Mouse (Mus musculus) kidney, embryonic 14.5 days (tissue): ENCODE data around the gene Mrpl38. TPM values are rescaled to one million over a fixed set of nuclear protein-coding genes. Genes with fewer than 3 reads are reported as not detected.

Experiments
- ATAC-seq: fragments of 200-750 bp; cut with Nextera tagmentation; 2 replicates; pipeline ENCODE4 v1.8.0; 2017; ENCODE audit warnings: moderate number of reproducible peaks, mild to moderate bottlenecking, moderate TSS enrichment, moderate library complexity; ENCODE audit not compliant: low FRiP score, low TSS enrichment
- H3K27ac ChIP-seq: fragments of 300-500 bp; sonication (generic); 2 replicates; pipeline ENCODE4 v1.5.1; 2014; ENCODE audit warnings: low read depth, mild to moderate bottlenecking, low read length, moderate library complexity, mixed read lengths
- H3K27me3 ChIP-seq: fragments of 300-500 bp; sonication (generic); 2 replicates; pipeline ENCODE4 v1.6.1; 2014; ENCODE audit warnings: mild to moderate bottlenecking, low read length; ENCODE audit not compliant: control insufficient read depth, insufficient read depth
- H3K36me3 ChIP-seq: fragments of 300-500 bp; sonication (generic); 2 replicates; pipeline ENCODE4 v1.6.1; 2014; ENCODE audit warnings: low read length, mixed read lengths; ENCODE audit not compliant: control insufficient read depth, insufficient read depth
- H3K4me1 ChIP-seq: fragments of 300-500 bp; sonication (generic); 2 replicates; pipeline ENCODE4 v1.6.1; 2014; ENCODE audit warnings: low read length, mixed read lengths; ENCODE audit not compliant: control insufficient read depth, insufficient read depth
- H3K4me2 ChIP-seq: fragments of 300-500 bp; sonication (generic); replicated peaks from 2 replicates; pipeline ENCODE4 v1.6.1; 2014; ENCODE audit warnings: low read depth, mild to moderate bottlenecking, low read length
- H3K4me3 ChIP-seq: fragments of 300-500 bp; sonication (generic); 2 replicates; pipeline ENCODE4 v1.5.1; 2014; ENCODE audit warnings: mild to moderate bottlenecking, low read length
- H3K9ac ChIP-seq: fragments of 300-500 bp; sonication (generic); 2 replicates; pipeline ENCODE4 v1.6.1; 2014; ENCODE audit warnings: low read depth, mild to moderate bottlenecking, low read length, moderate library complexity
- H3K9me3 ChIP-seq: fragments of 300-500 bp; sonication (generic); 2 replicates; pipeline ENCODE4 v1.6.1; 2016; ENCODE audit warnings: low read length; ENCODE audit not compliant: control insufficient read depth
- WGBS: fragments of 180-500 bp; shearing (Covaris S2); extraction: QIAGEN DNeasy Blood & Tissue Kit; methylation state at CpG from one replicate; pipeline ENCODE4 v1.1.7; 2014; 5-methylcytosine and 5-hydroxymethylcytosine counted together
- polyA plus RNA-seq: library from polyadenylated mRNA; unstranded; fragments of >200 nt; fragmentation: Nextera tagmentation; extraction: Ambion mirVana; gene quantifications from 2 replicates; pipeline ENCODE4 v1.2.1, GENCODE M21; 2014

The Mrpl38 gene
- polyA plus RNA-seq, 1 experiment from 2014 or later = 111 TPM

DNA sequence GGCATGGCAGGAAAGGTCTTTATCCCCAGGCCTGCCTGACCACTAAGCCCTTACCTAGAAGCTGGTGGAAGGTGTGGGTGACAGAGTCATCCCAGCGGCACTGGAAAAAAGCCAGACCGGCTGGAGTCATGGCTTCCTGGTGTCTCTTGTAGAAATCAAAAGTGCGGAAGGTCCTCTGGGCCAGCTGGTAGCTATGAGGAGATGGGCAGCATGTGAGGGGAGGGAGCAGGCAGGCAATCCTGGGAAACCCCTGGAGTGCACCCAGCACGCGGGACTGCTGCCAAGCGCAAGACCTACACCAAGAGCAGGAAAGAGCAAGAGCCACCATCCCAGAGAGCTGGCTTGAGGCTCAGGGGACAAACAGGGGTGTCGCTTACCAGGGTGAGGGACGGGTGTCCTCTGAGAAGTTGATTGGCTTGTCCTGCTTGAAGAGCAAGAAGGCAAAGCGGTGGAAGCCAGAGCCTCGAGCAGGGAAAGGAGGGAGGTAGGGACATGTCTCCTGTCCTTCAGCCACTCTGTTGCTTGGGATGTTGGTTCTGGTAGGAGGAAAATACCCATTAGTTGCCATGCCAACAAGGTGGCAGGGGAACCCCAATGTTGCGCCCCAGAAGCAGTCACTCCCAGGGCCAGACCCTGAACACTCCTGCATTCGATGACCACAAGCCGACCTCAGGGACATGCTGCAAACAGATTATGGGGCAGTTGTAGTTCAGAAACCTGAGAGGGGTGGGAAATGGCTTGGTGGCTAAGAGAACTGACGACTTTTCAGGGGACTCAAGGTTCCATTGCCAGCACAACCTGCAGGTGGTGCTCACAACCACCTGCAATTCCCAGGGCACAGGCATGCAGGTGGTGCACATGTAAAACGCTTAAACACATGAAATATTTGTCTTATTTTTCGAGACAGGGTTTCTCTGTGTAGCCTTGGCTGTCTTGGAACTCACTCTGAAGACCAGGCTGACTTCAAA, 6.0 kb downstream of the Mrpl38 start:
- Histone ChIP-seq H3K36me3 (peaks cover 40% of the 10 kb centered on the region), H3K9me3 (no peaks in the 10 kb centered on the region), H3K27ac (no peak overlapping the region), H3K4me3 (no peak overlapping the region), H3K4me2 (no peak overlapping the region), H3K9ac (no peak overlapping the region), H3K4me1 (peaks cover 6% of the 10 kb centered on the region), H3K27me3 (no peaks in the 10 kb centered on the region)
- 84% methylated on average over 16 of the region's 16 CpGs for WGBS
- ATAC-seq = no peak

DNA sequence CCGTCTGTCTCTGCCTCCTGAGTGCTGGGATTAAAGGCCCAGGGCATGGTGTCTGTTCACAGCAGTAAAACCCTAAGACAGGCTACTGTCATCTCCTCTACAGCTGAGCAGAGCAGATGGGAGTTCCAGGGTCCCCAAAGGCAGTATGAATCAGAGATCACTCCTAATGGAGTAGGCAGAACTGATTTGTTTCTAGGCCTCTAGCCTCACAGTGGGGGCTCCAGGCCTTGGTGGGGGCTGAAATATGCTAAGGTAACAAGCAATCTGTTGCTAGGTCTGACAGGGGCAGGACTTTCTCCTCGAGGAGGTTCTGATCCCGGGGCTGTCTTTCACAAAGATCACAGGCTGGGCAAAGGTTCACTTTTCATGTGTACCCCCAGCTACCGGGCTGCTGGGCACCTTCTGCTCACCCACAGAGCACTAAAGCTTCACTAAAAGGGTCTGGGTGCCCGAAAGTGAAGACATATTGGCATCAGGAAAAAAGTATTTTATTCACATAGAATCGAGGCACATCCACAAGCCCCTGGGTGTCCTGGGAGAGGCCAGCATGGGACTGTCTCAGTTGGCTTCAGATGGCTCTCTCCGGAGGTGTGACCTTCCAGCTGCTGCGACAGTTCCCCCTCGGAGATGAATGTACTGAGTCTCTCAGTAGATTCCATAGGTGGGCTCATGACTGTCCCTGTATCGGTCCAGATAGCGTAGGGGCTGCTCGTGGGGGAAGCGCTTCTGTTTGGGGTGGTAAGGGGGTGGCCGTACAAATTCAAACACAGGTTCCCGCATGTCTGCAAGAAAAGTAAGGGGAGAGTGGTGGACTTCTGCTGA, 7.1 kb downstream of the Mrpl38 start:
- WGBS = 81% methylated on average over 15 of the region's 15 CpGs
- Histone ChIP-seq H3K9me3 (no peaks in the 10 kb centered on the region), H3K9ac (peak overlapping the region; percentile 72; the same call in 1 of the 2 replicates), H3K27ac (peak overlapping the region; percentile 94), H3K36me3 (peaks cover 39% of the 10 kb centered on the region), H3K4me1 (peaks cover 7% of the 10 kb centered on the region), H3K27me3 (no peaks in the 10 kb centered on the region), H3K4me2 (peak overlapping the region; percentile 73), H3K4me3 (peak overlapping the region; percentile 67)
- ATAC-seq = no peak

DNA sequence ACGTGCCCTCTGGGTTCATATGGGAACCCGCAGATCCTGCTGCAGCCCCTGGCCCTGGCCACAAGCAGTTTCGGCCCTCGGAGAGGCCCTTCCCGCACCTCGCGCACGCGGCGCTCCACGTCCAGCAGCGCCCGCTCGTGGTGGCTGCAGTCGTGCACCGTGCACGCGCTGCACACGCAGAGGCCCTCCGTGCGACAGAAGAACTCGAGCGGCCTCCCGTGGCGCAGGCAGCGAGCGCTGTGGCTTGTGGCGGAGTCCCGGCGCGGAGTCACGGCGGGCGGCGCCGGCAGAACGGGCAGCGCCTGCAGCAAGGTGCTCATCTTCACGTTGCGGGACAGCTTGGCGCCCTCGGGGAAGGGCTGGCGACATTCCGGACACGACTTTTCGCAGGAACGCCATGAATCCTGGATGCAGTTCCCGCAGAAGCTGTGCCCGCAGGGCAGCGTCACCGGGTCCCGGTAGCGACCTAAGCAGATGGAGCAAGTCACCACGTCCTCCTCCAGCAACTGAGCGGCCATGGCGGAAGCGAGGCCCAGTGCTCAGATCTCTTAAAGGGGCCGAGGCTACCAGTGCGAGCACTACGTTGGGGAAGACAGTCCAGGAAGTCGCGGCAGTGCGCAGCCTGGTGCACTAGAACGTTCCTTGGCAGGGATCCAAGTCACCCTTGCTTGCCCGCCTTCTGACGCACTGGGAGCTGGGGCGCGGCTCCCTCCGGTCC, 8.0 kb downstream of the Mrpl38 start, which contains the start of gene Trim65:
Trim65 (minus strand) TSS at position 641 of the 718 bp plus-strand sequence.
- H3K9ac ChIP-seq = peak within 1 kb of the TSS; percentile 72
- peak within 1 kb of the TSS; percentile 73 for H3K4me2 ChIP-seq
- peaks cover 7% of the 10 kb centered on the region for H3K4me1 ChIP-seq
- WGBS = 2% methylated on average over 69 of the region's 69 CpGs
- H3K9me3 ChIP-seq = no peaks in the 10 kb centered on the region
- peaks cover 35% of the 10 kb centered on the region for H3K36me3 ChIP-seq
- peak within 1 kb of the TSS; percentile 67 for H3K4me3 ChIP-seq
- ATAC-seq = peak; percentile 83
- H3K27me3 ChIP-seq = no peaks in the 10 kb centered on the region
- peak within 1 kb of the TSS; percentile 94 for H3K27ac ChIP-seq

DNA sequence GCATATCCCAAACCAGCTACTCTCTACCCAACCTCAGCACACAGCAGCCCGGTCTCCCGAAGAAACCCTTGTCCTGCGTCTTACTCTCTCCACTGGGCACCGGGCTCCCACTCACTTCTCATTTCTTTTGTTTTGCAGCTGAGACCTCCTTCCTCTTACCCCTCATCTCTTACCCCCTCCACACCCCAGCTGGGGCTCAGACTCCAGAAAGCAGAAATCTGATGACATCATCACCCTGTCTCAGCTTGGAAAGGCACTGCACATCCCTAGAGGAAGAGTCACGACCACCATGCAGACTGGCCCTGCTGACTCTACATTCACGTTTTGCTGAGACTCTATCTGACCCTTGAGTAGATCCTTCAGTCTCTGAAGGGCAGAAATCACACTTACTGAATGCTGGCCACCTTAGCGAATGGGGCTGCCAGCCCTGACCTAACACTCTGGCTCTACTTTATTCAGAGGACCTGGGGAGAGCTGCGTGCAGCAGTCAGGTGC, 8.6 kb downstream of the Mrpl38 start:
- peak overlapping the region; percentile 73 for H3K4me2 ChIP-seq
- no peaks in the 10 kb centered on the region for H3K27me3 ChIP-seq
- no peak for ATAC-seq
- peaks cover 31% of the 10 kb centered on the region for H3K36me3 ChIP-seq
- 41% methylated on average over 8 of the region's 8 CpGs for WGBS
- no peaks in the 10 kb centered on the region for H3K9me3 ChIP-seq
- H3K4me3 ChIP-seq = peak overlapping the region; percentile 67
- peak overlapping the region; percentile 72 for H3K9ac ChIP-seq
- peaks cover 7% of the 10 kb centered on the region for H3K4me1 ChIP-seq
- H3K27ac ChIP-seq = peak overlapping the region; percentile 94

DNA sequence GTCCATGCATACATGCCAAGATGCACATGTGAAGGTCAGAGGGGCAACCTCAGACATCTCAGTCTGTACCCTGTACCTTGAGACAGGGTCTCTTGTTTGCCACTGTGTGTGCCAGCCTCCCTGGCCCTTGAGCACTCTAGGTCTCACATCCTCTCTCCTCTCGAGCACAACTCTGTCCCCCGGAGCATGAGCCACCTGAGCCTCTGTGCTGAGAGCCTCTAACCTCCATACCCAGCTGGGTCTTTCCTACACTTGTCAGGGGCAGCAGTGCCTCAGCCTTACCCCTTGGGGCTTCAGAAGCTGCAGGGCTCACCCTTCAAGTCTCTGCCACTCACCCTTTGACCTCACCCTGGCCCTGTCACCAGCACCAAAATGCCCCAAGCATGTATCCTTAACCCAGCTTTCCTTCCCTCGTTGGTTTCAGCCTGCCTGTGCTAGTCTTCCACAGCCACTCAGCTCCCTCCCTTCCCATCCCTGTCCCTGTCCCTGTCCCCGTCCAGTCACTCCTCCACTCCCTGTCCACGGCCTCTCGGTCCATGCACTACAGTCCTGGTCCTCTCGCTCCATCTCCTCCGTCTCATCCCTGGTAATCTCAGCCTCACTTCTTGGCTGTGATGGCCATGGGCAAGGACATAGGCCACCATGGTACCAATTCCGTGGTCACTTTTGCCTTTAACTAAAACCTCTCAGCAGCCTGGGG, 9.4 kb downstream of the Mrpl38 start:
- ATAC-seq = no peak
- no peak overlapping the region for H3K4me2 ChIP-seq
- H3K9ac ChIP-seq = no peak overlapping the region
- no peaks in the 10 kb centered on the region for H3K9me3 ChIP-seq
- H3K4me3 ChIP-seq = no peak overlapping the region
- H3K27me3 ChIP-seq = no peaks in the 10 kb centered on the region
- WGBS = 78% methylated on average over 9 of the region's 9 CpGs
- H3K36me3 ChIP-seq = peaks cover 23% of the 10 kb centered on the region
- no peak overlapping the region for H3K27ac ChIP-seq
- peaks cover 7% of the 10 kb centered on the region for H3K4me1 ChIP-seq

DNA sequence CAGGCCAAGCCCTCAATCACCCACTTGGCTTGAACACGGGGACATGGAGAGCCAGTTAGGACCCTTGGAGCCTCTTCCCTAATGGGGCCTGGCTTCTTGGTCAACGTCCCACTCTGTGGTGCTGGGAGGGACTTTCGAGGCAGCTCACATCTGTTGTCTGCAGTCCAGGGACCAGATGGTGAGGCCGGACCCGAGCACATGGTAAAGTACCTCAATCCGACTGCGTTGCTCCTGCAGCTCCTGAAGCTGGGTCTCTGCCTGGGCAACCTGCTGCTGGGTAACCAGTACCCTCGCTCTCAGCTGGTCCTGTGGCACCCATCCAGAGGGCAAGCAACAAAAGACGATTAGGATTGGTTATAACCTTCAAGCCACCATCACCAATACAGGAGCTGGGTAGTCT, 10.7 kb downstream of the Mrpl38 start:
- peaks cover 12% of the 10 kb centered on the region for H3K36me3 ChIP-seq
- H3K9me3 ChIP-seq = no peaks in the 10 kb centered on the region
- no peak for ATAC-seq
- no peak overlapping the region; the same call in 1 of the 2 replicates for H3K27ac ChIP-seq
- 71% methylated on average over 9 of the region's 9 CpGs for WGBS
- peaks cover 7% of the 10 kb centered on the region for H3K4me1 ChIP-seq
- H3K4me2 ChIP-seq = peak overlapping the region; percentile 35; the same call in 1 of the 2 replicates
- H3K27me3 ChIP-seq = no peaks in the 10 kb centered on the region
- H3K4me3 ChIP-seq = no peak overlapping the region
- H3K9ac ChIP-seq = no peak overlapping the region

DNA sequence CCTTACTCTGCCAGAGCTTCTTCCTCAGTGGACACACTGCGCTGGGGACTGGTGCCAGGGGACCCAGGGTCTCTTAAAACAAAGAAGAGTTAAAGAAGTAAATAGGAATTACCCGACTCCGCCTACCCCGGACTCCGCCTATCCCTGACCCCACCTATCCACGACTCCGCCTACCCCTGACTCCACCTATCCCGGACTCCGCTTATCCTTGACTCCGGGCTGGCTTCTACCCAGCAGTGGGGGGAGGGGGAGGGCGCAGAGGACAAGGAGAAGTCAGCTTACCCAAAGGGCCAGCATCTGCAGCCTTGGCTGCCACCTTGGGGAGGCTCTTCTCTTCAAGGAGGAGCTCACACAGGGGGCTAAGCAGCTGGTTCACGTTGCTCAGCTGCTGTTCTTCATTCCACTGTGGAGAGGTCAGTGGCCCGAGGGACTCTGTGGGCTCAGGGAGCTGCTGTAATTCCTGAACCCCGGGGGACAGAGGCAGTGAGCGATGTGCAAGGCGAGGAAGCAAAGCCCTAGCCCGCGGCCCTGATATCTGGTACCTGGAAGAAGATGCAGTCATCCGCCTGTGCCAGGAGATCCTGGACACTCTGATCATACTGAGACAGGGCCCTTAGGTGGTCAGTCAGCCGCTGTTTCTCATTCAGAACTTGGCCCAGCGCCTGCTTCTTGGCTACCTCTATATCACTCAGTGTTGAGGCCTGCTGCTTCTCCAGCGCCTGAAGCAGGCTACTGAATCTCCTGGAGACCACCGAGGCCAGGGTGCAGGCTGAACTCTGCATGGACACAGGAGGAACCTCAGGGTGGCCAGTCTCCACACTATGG, 11.3 kb downstream of the Mrpl38 start, which contains the start of gene Trim47:
Trim47 (minus strand) TSS at position 55 of the 825 bp plus-strand sequence.
- peak within 1 kb of the TSS; percentile 35 for H3K4me2 ChIP-seq
- H3K9me3 ChIP-seq = no peaks in the 10 kb centered on the region
- peaks cover 7% of the 10 kb centered on the region for H3K4me1 ChIP-seq
- H3K27ac ChIP-seq = no peak within 1 kb of the TSS; the same call in 1 of the 2 replicates
- H3K36me3 ChIP-seq = peaks cover 10% of the 10 kb centered on the region
- ATAC-seq = peak; percentile 48
- no peak within 1 kb of the TSS for H3K9ac ChIP-seq
- H3K27me3 ChIP-seq = no peaks in the 10 kb centered on the region
- WGBS = 26% methylated on average over 23 of the region's 23 CpGs
- H3K4me3 ChIP-seq = peak within 1 kb of the TSS; percentile 22
